Mouse (Mus musculus): Measurements from ENCODE around the gene Scarf1.

- TF ChIP-seq CTCF (IDR thresholded peaks at IDR 0.05; ENCODE audit: borderline replicate concordance, insufficient read depth, low read depth, low read length) (no peak; the same call in 1 of the 2 replicates), POLR2A (IDR thresholded peaks at IDR 0.05; ENCODE audit: borderline replicate concordance, insufficient read depth, low read length) (no peak)
Observed at GRCm38 (mm10) chr11:75562840-75563239, 49.5 kb downstream of the Scarf1 start.

Data from cerebellum, adult 2 months (tissue).